Mouse (Mus musculus): ENCODE data around the gene Parl. TPM values are rescaled to one million over a fixed set of nuclear protein-coding genes. Genes with fewer than 3 reads are reported as not detected.

Parl gene
- polyA plus RNA-seq, 1 experiment from 2014 or later = 87.8 TPM

Other genes with a start within 250 kb of the Parl start
- gene Klhl24, start 204.8 kb downstream of the Parl start, polyA plus RNA-seq (2015; fragmentation: Nextera tagmentation; extraction: Ambion mirVana) = 32.2 and 33.6 TPM in 2 replicates
- gene Yeats2, start 161.3 kb downstream of the Parl start, polyA plus RNA-seq (2015; fragmentation: Nextera tagmentation; extraction: Ambion mirVana) = 36.0 and 37.6 TPM in 2 replicates
- 0.74 and 0.85 TPM in 2 replicates for gene Map6d1, start 61.0 kb downstream of the Parl start, polyA plus RNA-seq (2015; fragmentation: Nextera tagmentation; extraction: Ambion mirVana)
- not detected in 2 replicates for gene Cyp2ab1, start 23.0 kb upstream of the Parl start, polyA plus RNA-seq (2015; fragmentation: Nextera tagmentation; extraction: Ambion mirVana)
- gene Abcc5, start 124.0 kb upstream of the Parl start, polyA plus RNA-seq (2015; fragmentation: Nextera tagmentation; extraction: Ambion mirVana) = 56.1 and 63.1 TPM in 2 replicates
- 108 and 121 TPM in 2 replicates for gene Eif2b5, start 196.4 kb upstream of the Parl start, polyA plus RNA-seq (2015; fragmentation: Nextera tagmentation; extraction: Ambion mirVana)
- gene Dvl3, start 214.6 kb upstream of the Parl start, polyA plus RNA-seq (2015; fragmentation: Nextera tagmentation; extraction: Ambion mirVana) = 25.0 and 27.9 TPM in 2 replicates
- 633 and 651 TPM in 2 replicates for gene Ap2m1, start 233.1 kb upstream of the Parl start, polyA plus RNA-seq (2015; fragmentation: Nextera tagmentation; extraction: Ambion mirVana)
- gene Abcf3, start 246.2 kb upstream of the Parl start, polyA plus RNA-seq (2015; fragmentation: Nextera tagmentation; extraction: Ambion mirVana) = 52.6 and 64.5 TPM in 2 replicates